In the genomic region with DNA sequence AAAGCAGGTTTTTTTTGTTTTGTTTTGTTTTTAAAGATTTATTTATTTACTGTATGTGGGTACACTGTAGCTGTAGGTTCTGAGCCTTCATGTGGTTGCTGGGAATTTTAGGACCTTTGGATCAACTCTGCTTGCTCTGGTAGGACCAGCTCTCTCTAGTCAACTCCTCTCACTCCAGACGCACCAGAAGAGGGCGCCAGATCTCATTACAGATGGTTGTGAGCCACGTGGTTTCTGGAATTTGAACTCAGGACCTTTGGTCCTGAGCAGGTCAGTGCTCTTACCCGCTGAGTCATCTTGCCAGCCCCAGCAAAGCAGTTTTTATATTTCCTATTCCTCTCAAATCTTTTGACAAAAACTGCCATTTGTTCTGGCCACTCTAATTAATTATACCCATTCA, we compare ENCODE assay signal across 8 mouse cellular contexts. TPM values are rescaled to one million over a fixed set of nuclear protein-coding genes. Genes with fewer than 3 reads are reported as not detected.
DNase-seq lines count a peak whose midpoint lies in the region; ATAC-seq and TF ChIP-seq lines count a peak whose summit lies in the region.

No protein-coding gene starts in this region.

- no peak overlapping the region for H3K4me3 ChIP-seq in cerebellum, adult 2 months (replicated peaks; ENCODE audit: insufficient read depth, low read depth, low read length)
- no peak overlapping the region; the same call in 1 of the 2 replicates for H3K4me3 ChIP-seq in embryonic facial prominence, embryonic 10.5 days
- peak overlapping the region; percentile 67; the same call in 1 of the 2 replicates for H3K4me3 ChIP-seq in liver, adult 2 months (ENCODE audit: insufficient read depth, low read depth, low read length)

- WGBS in cerebellum, adult 2 months, result 64% methylated on average over 4 of the region's 4 CpGs
- 60% methylated on average over 4 of the region's 4 CpGs for WGBS in embryonic facial prominence, embryonic 10.5 days
- WGBS in liver, adult 2 months, result 7% methylated on average over 4 of the region's 4 CpGs

- peaks cover 3% of the 10 kb centered on the region; the same call in 1 of the 2 replicates for H3K79me2 ChIP-seq in liver, adult 2 months (ENCODE audit: control insufficient read depth, insufficient read depth, low read length)

- no peak for ATAC-seq in cerebellum, adult (ENCODE audit: insufficient number of reproducible peaks, low FRiP score, low TSS enrichment)

- no peak overlapping the region for H3K9ac ChIP-seq in liver, adult 2 months (ENCODE audit: low read depth, low read length)

- H3K36me3 ChIP-seq in embryonic facial prominence, embryonic 10.5 days (replicated peaks), result peaks cover 13% of the 10 kb centered on the region
- H3K36me3 ChIP-seq in liver, adult 2 months (ENCODE audit: control insufficient read depth, insufficient read depth, low read length), result peaks cover 19% of the 10 kb centered on the region

- no peak for TF ChIP-seq POLR2A in cerebellum, adult 2 months (IDR thresholded peaks at IDR 0.05; ENCODE audit: borderline replicate concordance, insufficient read depth, low read length)
- TF ChIP-seq POLR2A in liver, adult 2 months (IDR thresholded peaks at IDR 0.05; ENCODE audit: extremely low read depth, insufficient read depth, low read length), result no peak

- TF ChIP-seq CTCF in cerebellum, adult 2 months (IDR thresholded peaks at IDR 0.05; ENCODE audit: borderline replicate concordance, insufficient read depth, low read depth, low read length), result peak; percentile 30; the same call in 1 of the 2 replicates
- TF ChIP-seq CTCF in liver, adult 2 months (IDR thresholded peaks at IDR 0.05; ENCODE audit: low read depth, low read length), result peak; percentile 61

- no peaks in the 10 kb centered on the region for H3K9me3 ChIP-seq in embryonic facial prominence, embryonic 10.5 days

- peak; percentile 23 to 36 for DNase-seq in cerebellum, adult 2 months
- DNase-seq in ovary, postnatal 36 days (ENCODE audit: low spot score), result peak; percentile 13
- no peak for DNase-seq in ovary, postnatal 10 days (ENCODE audit: low spot score)
- peak; percentile 31 for DNase-seq in embryonic facial prominence, embryonic 10.5 days (ENCODE audit: low spot score)
- peak; percentile 86 for DNase-seq in liver, adult 2 months (ENCODE audit: extremely low read depth, low read depth, low spot score)
- peak; percentile 14 to 46 for DNase-seq in spleen, postnatal 36 days (ENCODE audit: low spot score in 2 of 2)
- no peak for DNase-seq in frontal cortex, adult 2 months (ENCODE audit: extremely low spot score in 1 of 2, low spot score in 1 of 2)

- H3K4me1 ChIP-seq in cerebellum, adult 2 months (ENCODE audit: control insufficient read depth, insufficient read depth, low read length), result no peaks in the 10 kb centered on the region
- H3K4me1 ChIP-seq in embryonic facial prominence, embryonic 10.5 days, result peaks cover 19% of the 10 kb centered on the region
- peaks cover 7% of the 10 kb centered on the region; the same call in 1 of the 2 replicates for H3K4me1 ChIP-seq in liver, adult 2 months (ENCODE audit: control insufficient read depth, insufficient read depth, low read length)

- H3K27ac ChIP-seq in cerebellum, adult 2 months (ENCODE audit: insufficient read depth, low read length), result no peak overlapping the region
- no peak overlapping the region for H3K27ac ChIP-seq in embryonic facial prominence, embryonic 10.5 days (replicated peaks)
- H3K27ac ChIP-seq in liver, adult 2 months (replicated peaks; ENCODE audit: insufficient read depth, low read depth, low read length), result peak overlapping the region; percentile 93

- no peaks in the 10 kb centered on the region for H3K27me3 ChIP-seq in cerebellum, adult 2 months (ENCODE audit: control insufficient read depth, insufficient read depth, low read length)
- no peaks in the 10 kb centered on the region for H3K27me3 ChIP-seq in embryonic facial prominence, embryonic 10.5 days (replicated peaks; ENCODE audit: low read depth, poor library complexity, severe bottlenecking)
- H3K27me3 ChIP-seq in liver, adult 2 months (ENCODE audit: control insufficient read depth, insufficient read depth, low read length), result no peaks in the 10 kb centered on the region

RNA-seq across cellular contexts. Expression of a gene that starts 1.5 kb away (rescaled TPM):
- 31.1 and 31.6 TPM in 2 replicates for polyA plus RNA-seq in cerebellum, adult 2 months (2012; rRNA removed)
- 19.5 and 21.0 TPM in 2 replicates for polyA plus RNA-seq in embryonic facial prominence, embryonic 10.5 days (2016; fragmentation: Nextera tagmentation; extraction: Ambion mirVana)
- 12.8 and 17.2 TPM in 2 replicates for total RNA-seq in liver, adult 2 months (2014; rRNA removed)
- 16.6 and 16.8 TPM in 2 replicates for polyA plus RNA-seq in liver, adult 2 months (2012; rRNA removed)
- 27.9 and 35.9 TPM in 2 replicates for polyA plus RNA-seq in frontal cortex, adult 2 months (2012; rRNA removed)

RNA-seq across cellular contexts. Expression of a gene that starts 1.6 kb away (rescaled TPM):
- 36.5 and 37.8 TPM in 2 replicates for polyA plus RNA-seq in cerebellum, adult 2 months (2012; rRNA removed)
- 15.4 and 17.7 TPM in 2 replicates for polyA plus RNA-seq in embryonic facial prominence, embryonic 10.5 days (2016; fragmentation: Nextera tagmentation; extraction: Ambion mirVana)
- 31.9 and 39.3 TPM in 2 replicates for total RNA-seq in liver, adult 2 months (2014; rRNA removed)
- 24.2 and 35.3 TPM in 2 replicates for polyA plus RNA-seq in liver, adult 2 months (2012; rRNA removed)
- 61.0 and 62.9 TPM in 2 replicates for polyA plus RNA-seq in frontal cortex, adult 2 months (2012; rRNA removed)

RNA-seq across cellular contexts. Expression of a gene that starts 26.3 kb away (rescaled TPM):
- polyA plus RNA-seq in cerebellum, adult 2 months (2012; rRNA removed), result 16.1 and 17.4 TPM in 2 replicates
- 52.9 and 59.4 TPM in 2 replicates for polyA plus RNA-seq in embryonic facial prominence, embryonic 10.5 days (2016; fragmentation: Nextera tagmentation; extraction: Ambion mirVana)
- 9.0 and 10.1 TPM in 2 replicates for total RNA-seq in liver, adult 2 months (2014; rRNA removed)
- 3.8 and 4.9 TPM in 2 replicates for polyA plus RNA-seq in liver, adult 2 months (2012; rRNA removed)
- 15.6 and 17.6 TPM in 2 replicates for polyA plus RNA-seq in frontal cortex, adult 2 months (2012; rRNA removed)

RNA-seq across cellular contexts. Expression of a gene that starts 27.3 kb away (rescaled TPM):
- 29.0 and 30.7 TPM in 2 replicates for polyA plus RNA-seq in cerebellum, adult 2 months (2012; rRNA removed)
- 4.4 and 4.7 TPM in 2 replicates for polyA plus RNA-seq in embryonic facial prominence, embryonic 10.5 days (2016; fragmentation: Nextera tagmentation; extraction: Ambion mirVana)
- 1.5 and 3.3 TPM in 2 replicates for total RNA-seq in liver, adult 2 months (2014; rRNA removed)
- polyA plus RNA-seq in liver, adult 2 months (2012; rRNA removed), result 7.5 and 10.3 TPM in 2 replicates
- polyA plus RNA-seq in frontal cortex, adult 2 months (2012; rRNA removed), result 71.9 and 80.2 TPM in 2 replicates

Comparison
In these comparisons a context has a peak if more than half of its experiments do, and no peak if none do; other contexts are left out.
1. DNase-seq: peak in cerebellum, adult 2 months (2 of 2), ovary, postnatal 36 days (single experiment), embryonic facial prominence, embryonic 10.5 days (single experiment), liver, adult 2 months (single experiment) and spleen, postnatal 36 days (2 of 2); none in ovary, postnatal 10 days (single experiment) and frontal cortex, adult 2 months (0 of 2).